Mouse (Mus musculus): ENCODE measurements around the gene Map2k4.

GRCm38 (mm10) chr11:65745707-65746333 is 42.3 kb downstream of the Map2k4 start:
- TF ChIP-seq POLR2A (IDR thresholded peaks at IDR 0.05; ENCODE audit: borderline replicate concordance, extremely low read depth, low read depth, low read length) (no peak), CTCF (IDR thresholded peaks at IDR 0.05; ENCODE audit: insufficient read depth, low read length) (no peak)

Measured in lung, adult 2 months (tissue).